Mouse (Mus musculus) spleen, postnatal 10 days (tissue): ENCODE results near the gene Fpr2.
"Not testable (repeated sequence)": the region's sequence is repeated elsewhere in the genome, so short reads cannot be mapped to it uniquely, and the experiment has no call there.

Experiments used
- DNase-seq, 2 experiments: peaks; one replicate each; pipeline ENCODE4 v3.0.0; 2021 to 2022; ENCODE audit warnings: low spot score in 2 of 2

The Fpr2 gene

DNA sequence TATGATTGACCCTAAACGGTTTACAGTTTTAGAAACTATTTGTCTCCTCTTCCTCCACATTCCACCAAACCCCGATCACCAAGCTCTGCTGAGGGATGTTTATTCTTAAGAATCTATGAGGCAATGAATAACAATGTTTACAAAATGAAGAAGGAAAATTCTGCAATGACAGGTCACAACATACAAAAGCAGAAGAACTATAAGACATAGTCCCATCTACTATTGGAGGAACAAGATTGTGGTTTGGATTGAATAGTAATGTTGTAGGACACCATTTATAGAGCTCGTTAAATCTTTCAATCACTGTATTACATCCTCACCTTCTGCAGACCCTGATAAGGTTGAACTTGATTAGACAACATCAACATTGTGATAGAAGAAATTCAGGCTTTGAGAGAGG, 5.0 kb upstream of the Fpr2 start:
- DNase-seq = no peak

DNA sequence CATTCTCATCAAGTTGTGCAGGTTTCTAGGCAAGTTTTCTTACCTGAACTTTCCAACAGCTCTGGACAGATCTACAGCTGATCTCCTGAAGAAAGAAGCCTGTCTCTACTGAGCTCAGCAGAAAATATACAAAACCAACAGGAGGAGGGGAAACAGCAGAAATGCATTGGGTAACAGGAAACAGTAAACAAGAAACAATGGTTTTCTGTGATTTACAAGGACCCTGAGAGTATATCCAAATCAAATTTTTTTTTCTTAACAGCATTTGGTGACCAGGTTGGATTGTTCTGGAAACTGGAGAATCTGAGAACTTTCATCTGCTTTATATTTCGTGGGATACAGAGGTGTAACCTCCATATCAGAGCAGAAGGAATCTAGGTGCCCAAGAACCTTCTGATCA, 3.8 kb upstream of the Fpr2 start, which contains the start of gene Fpr1:
Gene Fpr1 (minus strand): TSS at position 101 of the 400 bp plus-strand sequence.
- DNase-seq = no peak

DNA sequence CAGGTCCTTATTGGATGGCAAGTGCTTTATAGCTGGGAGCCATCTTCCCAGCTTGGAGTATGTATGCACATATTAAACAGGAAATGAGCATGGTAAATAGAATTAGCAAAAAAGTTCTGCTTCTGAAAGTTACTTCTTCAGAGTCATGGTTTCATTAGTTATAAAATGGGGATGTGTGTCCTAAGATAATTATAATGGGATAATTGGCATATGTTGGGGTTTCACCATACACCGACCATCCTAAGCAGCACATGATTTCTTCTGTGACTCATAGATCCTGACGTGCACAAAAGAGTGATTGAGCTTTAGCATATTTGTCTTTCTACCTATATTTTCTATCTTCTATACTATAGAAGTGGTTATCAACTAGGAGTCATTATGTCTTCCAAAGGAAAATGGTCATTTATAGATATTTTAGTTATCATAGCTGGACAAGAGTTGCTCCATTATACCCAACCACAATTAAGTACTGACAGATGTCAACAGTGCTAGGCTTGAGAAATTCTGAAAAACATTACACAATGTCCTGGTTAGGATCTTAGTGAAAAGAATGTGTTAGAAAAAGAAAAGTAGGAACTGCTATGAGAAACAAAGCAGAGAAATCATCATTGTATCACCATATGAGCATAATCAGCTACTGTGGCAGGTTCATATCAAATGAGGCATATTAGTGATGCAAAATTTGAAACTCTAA, 2.3 kb downstream of the Fpr2 start:
- no peak for DNase-seq

DNA sequence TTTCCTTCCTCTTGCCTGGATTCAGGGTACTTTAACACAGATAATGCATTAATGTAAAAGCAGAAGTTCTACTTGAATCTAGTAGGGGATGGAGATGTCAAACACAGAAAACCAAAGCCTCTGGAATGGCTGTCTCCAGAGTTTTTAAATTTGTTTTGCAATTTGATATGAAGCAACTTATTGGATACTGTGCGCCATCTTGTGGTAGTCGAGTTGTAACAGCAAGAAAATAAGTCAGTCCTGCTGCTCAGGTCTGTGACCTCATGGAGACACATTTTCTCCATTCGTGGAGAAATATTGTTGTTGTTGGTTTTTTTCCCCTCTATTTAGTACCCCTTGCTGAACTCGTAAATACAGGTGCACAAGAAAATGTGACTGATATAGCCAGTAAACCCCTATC, 8.4 kb downstream of the Fpr2 start:
- peak in 1 of 2 experiments; percentile 15 for DNase-seq

DNA sequence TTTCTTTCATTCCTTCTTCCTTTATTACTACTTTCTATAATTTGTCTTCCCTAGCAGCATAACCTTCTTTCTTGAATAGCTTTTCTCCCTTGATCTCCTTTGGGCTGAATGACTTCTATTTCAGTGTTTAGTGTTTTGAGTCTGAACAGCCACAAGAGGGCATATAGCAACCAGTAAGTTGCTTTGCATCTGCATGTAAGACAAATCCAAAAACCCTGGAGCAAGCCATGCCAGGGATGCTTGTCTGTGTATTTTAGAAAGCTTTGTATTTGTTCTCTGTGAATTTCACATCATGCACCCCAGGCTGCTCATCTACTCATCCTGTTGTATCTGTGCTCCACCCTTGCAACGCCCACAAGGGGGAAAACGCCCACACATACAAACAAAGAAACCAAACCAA, 11.6 kb downstream of the Fpr2 start:
- no peak for DNase-seq

DNA sequence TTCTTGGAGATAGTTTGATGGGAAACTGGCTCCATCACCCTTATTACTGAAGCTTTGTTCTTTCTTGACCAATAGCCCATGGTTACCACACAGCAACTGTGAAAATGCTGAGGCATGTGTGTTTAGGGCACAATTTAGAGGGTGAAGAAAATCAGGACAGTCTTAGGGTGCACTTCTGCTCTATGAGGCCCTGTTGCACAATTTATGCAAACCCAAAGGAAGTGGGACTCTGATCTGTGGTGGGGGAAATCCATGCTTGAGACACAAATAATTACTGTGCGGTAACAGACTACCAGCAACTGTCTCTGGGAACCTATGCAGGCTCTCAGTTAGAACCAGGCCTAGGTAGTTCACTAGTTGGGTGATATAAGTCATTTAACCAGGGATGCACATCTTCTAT, 13.1 kb downstream of the Fpr2 start:
- DNase-seq = no peak

DNA sequence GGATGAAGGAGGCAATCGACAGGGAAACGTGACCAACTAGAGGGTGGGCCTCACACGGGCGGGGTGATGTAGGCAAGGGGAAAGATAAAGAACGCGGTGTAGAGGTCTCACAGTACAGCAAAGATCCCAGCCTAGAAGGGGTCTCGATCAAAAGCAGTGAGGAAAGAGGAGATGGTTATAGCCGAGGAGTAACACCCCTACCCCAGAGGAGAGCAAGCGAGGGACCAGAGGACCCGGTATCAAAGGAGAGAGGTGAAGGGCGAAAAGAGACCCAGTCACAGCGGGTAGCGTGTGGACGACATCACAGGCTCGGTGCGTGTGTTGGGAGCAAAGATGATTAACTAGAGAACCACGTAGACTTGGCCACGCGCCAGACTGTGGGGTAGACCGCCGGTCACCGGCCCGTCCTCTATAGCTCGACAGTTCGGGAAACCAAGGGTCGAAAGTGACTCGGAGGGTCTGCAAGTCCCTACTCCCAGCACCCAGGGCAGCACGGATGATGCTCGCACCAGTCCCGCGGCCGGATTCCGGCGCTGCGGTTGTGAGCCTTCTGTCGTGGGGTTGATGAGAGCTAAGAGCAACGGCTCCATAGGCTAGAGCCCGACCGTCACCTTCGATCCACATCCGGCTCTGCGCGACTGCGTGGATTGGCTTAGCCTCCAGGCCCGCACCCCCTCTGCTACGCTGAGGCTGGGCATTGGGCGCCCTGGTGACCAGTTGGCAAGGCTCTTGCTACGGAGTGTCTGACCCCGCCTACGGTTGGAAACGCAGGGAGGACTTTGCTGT, 22.2 kb downstream of the Fpr2 start:
- peak in 1 of 2 experiments; percentile 39 for DNase-seq

DNA sequence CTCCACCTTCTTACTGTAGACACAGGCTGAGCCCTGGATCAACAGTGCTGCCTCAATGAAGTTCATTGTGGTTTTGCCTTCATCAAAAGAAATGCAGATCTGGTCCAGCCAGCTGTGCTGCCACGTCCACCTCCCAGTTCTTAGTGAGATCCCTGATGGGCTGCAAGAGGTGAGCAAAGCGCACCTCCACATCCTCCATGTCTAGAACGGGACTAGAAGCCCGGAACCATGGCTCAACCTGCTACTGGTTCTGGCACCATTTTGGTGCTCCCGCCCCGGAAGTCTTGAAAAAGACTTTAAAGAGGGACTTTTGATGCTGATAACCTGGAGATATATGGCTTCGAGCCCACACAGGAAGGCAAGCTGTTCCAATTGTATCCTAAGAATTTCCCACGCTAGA, 25.0 kb downstream of the Fpr2 start:
- not testable (repeated sequence) for DNase-seq

DNA sequence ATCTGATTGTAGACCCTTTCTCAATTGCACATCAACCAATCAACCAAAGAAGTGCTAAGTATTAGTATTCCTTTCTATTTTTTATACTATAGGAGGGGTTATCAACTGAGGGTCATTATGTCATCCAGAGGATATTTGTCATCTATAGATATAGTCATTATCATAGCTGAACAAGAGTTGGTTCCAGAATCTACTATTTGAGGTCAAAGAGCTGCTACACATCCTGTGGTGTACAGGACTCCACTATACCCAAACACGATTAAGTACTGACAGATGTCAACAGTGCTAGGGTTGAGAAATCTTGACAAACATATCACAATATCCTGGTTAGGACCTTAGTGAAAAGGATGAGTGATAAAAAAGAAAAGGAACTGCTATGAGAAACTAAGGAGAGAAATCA, 29.8 kb downstream of the Fpr2 start:
- no peak for DNase-seq

DNA sequence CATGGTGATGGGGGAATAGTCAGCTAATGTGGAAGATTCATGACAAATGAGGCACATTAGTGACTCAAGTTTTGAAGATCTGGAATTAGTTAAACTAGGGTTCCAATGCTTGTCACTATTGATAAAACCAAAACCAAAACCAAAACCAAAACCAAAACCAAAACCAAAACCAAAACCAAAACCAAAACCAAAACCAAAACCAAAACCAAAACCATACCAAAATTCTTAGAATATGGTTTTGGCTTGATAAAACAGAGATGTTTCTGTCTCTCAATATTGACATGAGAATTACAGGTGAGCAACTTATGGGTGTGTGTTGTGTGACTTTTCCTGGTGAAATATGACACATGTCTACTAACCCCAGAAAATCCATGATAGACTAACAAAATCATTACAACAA, 30.2 kb downstream of the Fpr2 start:
- DNase-seq = no peak
